Mouse (Mus musculus) liver, embryonic 18 days (tissue): ENCODE data around the gene Ipmk. TPM values are rescaled to one million over a fixed set of nuclear protein-coding genes. Genes with fewer than 3 reads are reported as not detected.

ENCODE experiments used
- polyA plus RNA-seq: library from polyadenylated mRNA; depleted of rRNA; stranded (reverse); fragments of >200 nt; gene quantifications from 2 replicates; pipeline ENCODE4 v1.2.3, GENCODE M21; 2012; rRNA removed

Gene Ipmk
- polyA plus RNA-seq = 6.1 and 6.9 TPM in 2 replicates

DNA sequence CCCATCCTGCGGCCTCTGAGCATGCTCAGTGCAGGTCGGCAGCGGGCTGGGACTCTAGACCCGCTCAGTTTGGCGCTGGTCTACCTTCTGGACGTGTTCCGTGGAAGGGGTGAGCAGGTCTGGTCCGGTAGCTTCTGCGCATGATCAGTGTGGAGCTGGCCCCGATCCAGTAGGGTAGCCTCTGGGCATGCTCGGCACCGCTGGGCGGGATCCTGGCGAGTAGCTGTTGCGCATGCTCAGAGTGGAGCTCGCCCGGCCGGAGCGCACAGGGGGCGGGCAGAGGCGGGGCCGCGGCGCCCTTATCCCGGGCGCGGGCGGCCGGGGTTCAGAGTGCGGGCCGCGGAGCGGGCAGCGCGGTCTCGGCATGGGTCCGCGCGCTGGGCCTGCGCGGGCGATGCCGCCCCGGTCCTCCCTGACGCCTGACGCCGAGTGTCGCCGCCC lies at the start of gene Ipmk:
Gene Ipmk, plus strand, starts transcription at position 255 of the 441 bp plus-strand sequence.

DNA sequence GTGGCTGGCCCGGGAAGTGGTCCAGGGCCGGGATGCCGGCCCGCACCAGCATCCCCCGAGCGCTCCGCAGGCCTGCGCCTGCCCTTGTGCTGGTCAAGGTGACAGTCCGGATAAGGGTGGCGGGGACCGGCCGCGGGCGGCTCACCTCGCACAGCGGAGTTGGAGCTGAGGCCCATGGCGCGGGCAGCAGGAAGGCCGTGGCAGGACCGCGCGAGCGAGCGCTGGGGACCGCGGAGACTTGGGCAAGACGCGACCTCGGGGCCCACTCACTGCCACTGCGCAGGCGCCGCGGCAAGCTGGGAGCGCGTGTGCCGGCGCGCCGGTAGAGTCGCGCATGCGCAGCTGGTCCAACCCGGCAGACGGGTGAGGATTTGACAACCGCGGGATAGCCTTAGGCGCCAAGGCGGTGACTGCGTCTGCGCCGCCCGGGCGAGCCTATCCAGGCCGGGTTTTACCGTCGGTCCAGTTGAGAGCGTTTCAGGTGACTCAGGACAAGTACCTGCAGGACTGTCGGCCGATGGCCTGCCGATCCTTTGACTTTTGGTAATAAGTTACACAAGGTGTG lies 2.9 kb upstream of the Ipmk start, which contains the start of gene Cisd1:
Gene Cisd1, minus strand, starts transcription at position 376 of the 565 bp plus-strand sequence.

Other genes starting within 250 kb of the Ipmk start
- gene Bicc1, start 188.1 kb upstream of the Ipmk start, polyA plus RNA-seq = 2.8 and 3.0 TPM in 2 replicates
- 12.1 and 12.5 TPM in 2 replicates for gene Tfam, start 109.5 kb upstream of the Ipmk start, polyA plus RNA-seq
- gene Ube2d1, start 62.5 kb upstream of the Ipmk start, polyA plus RNA-seq = 10.5 and 11.2 TPM in 2 replicates
- 49.7 and 63.0 TPM in 2 replicates for gene Cisd1, start 2.8 kb upstream of the Ipmk start, polyA plus RNA-seq